Mouse (Mus musculus) liver, embryonic 13.5 days (tissue): ENCODE data around the gene Gm17387. TPM values are rescaled to one million over a fixed set of nuclear protein-coding genes. Genes with fewer than 3 reads are reported as not detected.

Source experiments
- ATAC-seq: fragments of 200-750 bp; cut with Nextera tagmentation; 2 replicates; pipeline ENCODE4 v1.8.0; 2017; ENCODE audit warnings: low read depth, mild to moderate bottlenecking, moderate number of reproducible peaks, moderate library complexity
- DNase-seq: peaks from one replicate; pipeline ENCODE4 v3.0.0; 2022
- H3K27ac ChIP-seq: fragments of 300-500 bp; sonication (generic); 2 replicates; pipeline ENCODE4 v1.5.1; 2015; ENCODE audit warnings: moderate library complexity, mild to moderate bottlenecking, inconsistent platforms
- H3K27me3 ChIP-seq: fragments of 300-500 bp; sonication (generic); 2 replicates; pipeline ENCODE4 v1.6.1; 2015; ENCODE audit warnings: mild to moderate bottlenecking, inconsistent platforms
- H3K36me3 ChIP-seq: fragments of 300-500 bp; sonication (generic); 2 replicates; pipeline ENCODE4 v1.6.1; 2015; ENCODE audit warnings: mild to moderate bottlenecking, inconsistent platforms
- H3K4me1 ChIP-seq: fragments of 300-500 bp; sonication (generic); replicated peaks from 2 replicates; pipeline ENCODE4 v1.6.1; 2015; ENCODE audit warnings: inconsistent platforms
- H3K4me2 ChIP-seq: fragments of 300-500 bp; sonication (generic); 2 replicates; pipeline ENCODE4 v1.6.1; 2015; ENCODE audit warnings: inconsistent platforms, mild to moderate bottlenecking, moderate library complexity
- H3K4me3 ChIP-seq: fragments of 300-500 bp; sonication (generic); replicated peaks from 2 replicates; pipeline ENCODE4 v1.5.1; 2015; ENCODE audit warnings: mild to moderate bottlenecking, inconsistent platforms
- H3K9ac ChIP-seq: fragments of 300-500 bp; sonication (generic); 2 replicates; pipeline ENCODE4 v1.6.1; 2015; ENCODE audit warnings: mild to moderate bottlenecking, inconsistent platforms
- H3K9me3 ChIP-seq: fragments of 300-500 bp; sonication (generic); replicated peaks from 2 replicates; pipeline ENCODE4 v1.6.1; 2016; ENCODE audit warnings: inconsistent platforms
- WGBS: fragments of 180-500 bp; shearing (Covaris S2); methylation state at CpG from one replicate; pipeline ENCODE4 v1.1.7; 2015; ENCODE audit not compliant: insufficient replicate concordance; 5-methylcytosine and 5-hydroxymethylcytosine counted together
- polyA plus RNA-seq: library from polyadenylated mRNA; unstranded; fragments of >200 nt; fragmentation: Nextera tagmentation; extraction: Ambion mirVana; gene quantifications from 2 replicates; pipeline ENCODE4 v1.2.1, GENCODE M21; 2015

Gene Gm17387
- not detected in 2 replicates for polyA plus RNA-seq

- Histone ChIP-seq H3K27ac (no peak within 1 kb of the TSS), H3K36me3 (no peaks in the 10 kb centered on the region), H3K4me1 (peaks cover 33% of the 10 kb centered on the region), H3K4me3 (no peak within 1 kb of the TSS), H3K9me3 (no peaks in the 10 kb centered on the region), H3K9ac (no peak within 1 kb of the TSS), H3K4me2 (no peak within 1 kb of the TSS), H3K27me3 (no peaks in the 10 kb centered on the region)
- 80% methylated on average over 2 of the region's 2 CpGs for WGBS
- no peak for DNase-seq
- no peak for ATAC-seq
Observed at GRCm38 (mm10) chr7:141028831-141029230, at the start of gene Gm17387. Gene Gm17387, plus strand, starts transcription at chr7:141029131.

GRCm38 (mm10) chr7:140981704-140982103 is 47.2 kb upstream of the Gm17387 start:
- WGBS, result 25% methylated on average over 8 of the region's 8 CpGs

GRCm38 (mm10) chr7:140982971-140983370 is 46.0 kb upstream of the Gm17387 start:
- H3K27ac ChIP-seq, result no peak overlapping the region
- H3K9me3 ChIP-seq, result no peaks in the 10 kb centered on the region
- 53% methylated on average over 7 of the region's 7 CpGs for WGBS
- DNase-seq (no peak), ATAC-seq (no peak)
- 0 out of 2 replicates have a peak, but pooled peaks cover 3% of the 10 kb centered on the region for H3K4me1 ChIP-seq
- H3K4me2 ChIP-seq, result no peak overlapping the region
- no peaks in the 10 kb centered on the region for H3K27me3 ChIP-seq
- no peaks in the 10 kb centered on the region for H3K36me3 ChIP-seq
- no peak overlapping the region for H3K4me3 ChIP-seq
- H3K9ac ChIP-seq, result no peak overlapping the region

More at GRCm38 (mm10) chr7:140981704-140982103, 47.2 kb upstream of the Gm17387 start:
- DNase-seq (no peak), ATAC-seq (no peak)
- Histone ChIP-seq H3K9me3 (no peaks in the 10 kb centered on the region), H3K4me1 (0 out of 2 replicates have a peak, but pooled peaks cover 3% of the 10 kb centered on the region), H3K27ac (no peak overlapping the region), H3K4me3 (no peak overlapping the region), H3K4me2 (no peak overlapping the region), H3K36me3 (no peaks in the 10 kb centered on the region), H3K27me3 (no peaks in the 10 kb centered on the region), H3K9ac (no peak overlapping the region)

- no peak for DNase-seq
- no peaks in the 10 kb centered on the region for H3K9me3 ChIP-seq
- 54% methylated on average over 17 of the region's 17 CpGs for WGBS
- H3K27ac ChIP-seq, result no peak overlapping the region
- H3K36me3 ChIP-seq, result no peaks in the 10 kb centered on the region
- no peaks in the 10 kb centered on the region for H3K27me3 ChIP-seq
- no peak overlapping the region for H3K9ac ChIP-seq
- no peak overlapping the region for H3K4me3 ChIP-seq
- H3K4me1 ChIP-seq, result peaks cover 12% of the 10 kb centered on the region
- no peak for ATAC-seq
- no peak overlapping the region for H3K4me2 ChIP-seq
Observed at GRCm38 (mm10) chr7:140987182-140988138, 41.5 kb upstream of the Gm17387 start.

- Histone ChIP-seq H3K27me3 (no peaks in the 10 kb centered on the region), H3K9me3 (no peaks in the 10 kb centered on the region), H3K9ac (no peak overlapping the region), H3K4me3 (no peak overlapping the region), H3K4me2 (no peak overlapping the region), H3K36me3 (no peaks in the 10 kb centered on the region), H3K4me1 (peaks cover 12% of the 10 kb centered on the region), H3K27ac (no peak overlapping the region)
- WGBS, result 57% methylated on average over 4 of the region's 4 CpGs
- no peak for DNase-seq
- no peak for ATAC-seq
Observed at GRCm38 (mm10) chr7:140989022-140989421, 39.9 kb upstream of the Gm17387 start.

- Histone ChIP-seq H3K27ac (no peak overlapping the region), H3K27me3 (no peaks in the 10 kb centered on the region), H3K4me3 (no peak overlapping the region), H3K36me3 (no peaks in the 10 kb centered on the region), H3K9ac (no peak overlapping the region), H3K4me2 (no peak overlapping the region), H3K4me1 (peaks cover 12% of the 10 kb centered on the region), H3K9me3 (no peaks in the 10 kb centered on the region)
- DNase-seq, result no peak
- ATAC-seq, result no peak
- 37% methylated on average over 6 of the region's 6 CpGs for WGBS
Observed at GRCm38 (mm10) chr7:140990185-140990584, 38.7 kb upstream of the Gm17387 start.

- no peaks in the 10 kb centered on the region for H3K36me3 ChIP-seq
- ATAC-seq (peak; percentile 31; the same call in 1 of the 2 replicates), DNase-seq (no peak)
- H3K27ac ChIP-seq, result no peak overlapping the region; the same call in 1 of the 2 replicates
- no peaks in the 10 kb centered on the region for H3K9me3 ChIP-seq
- no peak overlapping the region for H3K4me3 ChIP-seq
- WGBS, result 24% methylated on average over 5 of the region's 5 CpGs
- no peak overlapping the region for H3K9ac ChIP-seq
- H3K4me2 ChIP-seq, result no peak overlapping the region
- no peaks in the 10 kb centered on the region for H3K27me3 ChIP-seq
- peaks cover 12% of the 10 kb centered on the region for H3K4me1 ChIP-seq
Observed at GRCm38 (mm10) chr7:140990622-140991021, 38.3 kb upstream of the Gm17387 start.

- Histone ChIP-seq H3K9ac (no peak overlapping the region), H3K4me1 (peaks cover 12% of the 10 kb centered on the region), H3K4me3 (no peak overlapping the region), H3K9me3 (no peaks in the 10 kb centered on the region), H3K27ac (no peak overlapping the region; the same call in 1 of the 2 replicates), H3K4me2 (no peak overlapping the region), H3K36me3 (no peaks in the 10 kb centered on the region), H3K27me3 (no peaks in the 10 kb centered on the region)
- ATAC-seq (no peak), DNase-seq (no peak)
- 30% methylated on average over 14 of the region's 14 CpGs for WGBS
Observed at GRCm38 (mm10) chr7:140991117-140991689, 37.7 kb upstream of the Gm17387 start.

- DNase-seq, result no peak
Observed at GRCm38 (mm10) chr7:140997817-140998216, 31.1 kb upstream of the Gm17387 start.

GRCm38 (mm10) chr7:140998853-140999700 is 29.9 kb upstream of the Gm17387 start:
- Histone ChIP-seq H3K9me3 (no peaks in the 10 kb centered on the region), H3K4me2 (no peak overlapping the region), H3K4me3 (no peak overlapping the region), H3K9ac (no peak overlapping the region), H3K27ac (no peak overlapping the region; the same call in 1 of the 2 replicates), H3K4me1 (0 out of 2 replicates have a peak, but pooled peaks cover 3% of the 10 kb centered on the region), H3K27me3 (no peaks in the 10 kb centered on the region), H3K36me3 (no peaks in the 10 kb centered on the region)
- 50% methylated on average over 11 of the region's 11 CpGs for WGBS
- ATAC-seq (no peak), DNase-seq (no peak)

More at GRCm38 (mm10) chr7:140997817-140998216, 31.1 kb upstream of the Gm17387 start:
- Histone ChIP-seq H3K9me3 (no peaks in the 10 kb centered on the region), H3K27ac (no peak overlapping the region), H3K4me2 (no peak overlapping the region), H3K9ac (no peak overlapping the region), H3K4me3 (no peak overlapping the region), H3K36me3 (no peaks in the 10 kb centered on the region), H3K27me3 (no peaks in the 10 kb centered on the region), H3K4me1 (0 out of 2 replicates have a peak, but pooled peaks cover 3% of the 10 kb centered on the region)
- no peak for ATAC-seq
- 23% methylated on average over 1 of the region's 1 CpGs for WGBS
